Mouse (Mus musculus) heart, embryonic 10.5 days (tissue): ENCODE measurements around the gene Ppp1r35. TPM values are rescaled to one million over a fixed set of nuclear protein-coding genes. Genes with fewer than 3 reads are reported as not detected.

Source experiments
- DNase-seq: peaks from one replicate; pipeline ENCODE4 v3.0.0-alpha.2; 2017; ENCODE audit warnings: low spot score
- H3K27ac ChIP-seq: fragments of 300-500 bp; sonication (generic); 2 replicates; pipeline ENCODE4 v1.5.1; 2016; ENCODE audit warnings: mild to moderate bottlenecking
- H3K27me3 ChIP-seq: fragments of 300-500 bp; sonication (generic); 2 replicates; pipeline ENCODE4 v1.6.1; 2016; ENCODE audit warnings: mild to moderate bottlenecking; ENCODE audit not compliant: poor library complexity, insufficient read depth, severe bottlenecking
- H3K36me3 ChIP-seq: fragments of 300-500 bp; sonication (generic); 2 replicates; pipeline ENCODE4 v1.6.1; 2016; ENCODE audit warnings: mild to moderate bottlenecking, moderate library complexity
- H3K4me1 ChIP-seq: fragments of 300-500 bp; sonication (generic); 2 replicates; pipeline ENCODE4 v1.6.1; 2016; ENCODE audit warnings: mild to moderate bottlenecking
- H3K4me3 ChIP-seq: fragments of 300-500 bp; sonication (generic); 2 replicates; pipeline ENCODE4 v1.5.1; 2016; ENCODE audit warnings: mild to moderate bottlenecking, moderate library complexity
- H3K9me3 ChIP-seq: fragments of 300-500 bp; sonication (generic); 2 replicates; pipeline ENCODE4 v1.6.1; 2016; ENCODE audit warnings: mild to moderate bottlenecking, moderate library complexity
- WGBS: fragments of 180-500 bp; shearing (Covaris S2); methylation state at CpG from one replicate; pipeline ENCODE4 v1.1.7; 2016; 5-methylcytosine and 5-hydroxymethylcytosine counted together
- polyA plus RNA-seq: library from polyadenylated mRNA; unstranded; fragments of >200 nt; fragmentation: Nextera tagmentation; extraction: Ambion mirVana; gene quantifications from 2 replicates; pipeline ENCODE4 v1.2.1, GENCODE M21; 2016

The Ppp1r35 gene
- polyA plus RNA-seq, 1 experiment from 2014 or later = 49.2 TPM

- no peak overlapping the region for H3K4me3 ChIP-seq
- peaks cover 11% of the 10 kb centered on the region for H3K36me3 ChIP-seq
- DNase-seq = no peak
- H3K27me3 ChIP-seq = peaks cover 4% of the 10 kb centered on the region; the same call in 1 of the 2 replicates
- WGBS = 87% methylated on average over 2 of the region's 2 CpGs
- H3K27ac ChIP-seq = no peak overlapping the region
- H3K9me3 ChIP-seq = no peaks in the 10 kb centered on the region
- H3K4me1 ChIP-seq = peaks cover 14% of the 10 kb centered on the region
Observed at GRCm38 (mm10) chr5:137788946-137789531, 10.4 kb downstream of the Ppp1r35 start.

GRCm38 (mm10) chr5:137791553-137791952, 12.9 kb downstream of the Ppp1r35 start:
- no peaks in the 10 kb centered on the region for H3K9me3 ChIP-seq
- H3K4me1 ChIP-seq = no peaks in the 10 kb centered on the region
- no peaks in the 10 kb centered on the region for H3K36me3 ChIP-seq
- H3K27ac ChIP-seq = no peak overlapping the region
- H3K4me3 ChIP-seq = no peak overlapping the region
- DNase-seq = no peak
- peaks cover 4% of the 10 kb centered on the region; the same call in 1 of the 2 replicates for H3K27me3 ChIP-seq

- Histone ChIP-seq H3K4me3 (no peak overlapping the region), H3K36me3 (no peaks in the 10 kb centered on the region), H3K9me3 (no peaks in the 10 kb centered on the region), H3K27ac (no peak overlapping the region), H3K27me3 (no peaks in the 10 kb centered on the region), H3K4me1 (no peaks in the 10 kb centered on the region)
- WGBS = 72% methylated on average over 3 of the region's 3 CpGs
- DNase-seq = no peak
Observed at GRCm38 (mm10) chr5:137796606-137797005, 18.0 kb downstream of the Ppp1r35 start.

- no peaks in the 10 kb centered on the region for H3K4me1 ChIP-seq
- H3K36me3 ChIP-seq = no peaks in the 10 kb centered on the region
- no peaks in the 10 kb centered on the region for H3K9me3 ChIP-seq
- DNase-seq = no peak
- WGBS = 68% methylated on average over 3 of the region's 3 CpGs
- H3K27ac ChIP-seq = no peak overlapping the region
- H3K27me3 ChIP-seq = no peaks in the 10 kb centered on the region
- no peak overlapping the region for H3K4me3 ChIP-seq
Observed at GRCm38 (mm10) chr5:137800917-137801316, 22.3 kb downstream of the Ppp1r35 start.

- Histone ChIP-seq H3K9me3 (no peaks in the 10 kb centered on the region), H3K27ac (no peak overlapping the region), H3K4me3 (no peak overlapping the region), H3K27me3 (no peaks in the 10 kb centered on the region), H3K36me3 (no peaks in the 10 kb centered on the region), H3K4me1 (no peaks in the 10 kb centered on the region)
- WGBS = 50% methylated on average over 1 of the region's 1 CpGs
- DNase-seq = no peak
Observed at GRCm38 (mm10) chr5:137806158-137806557, 27.5 kb downstream of the Ppp1r35 start.

- no peak overlapping the region for H3K27ac ChIP-seq
- no peaks in the 10 kb centered on the region for H3K9me3 ChIP-seq
- H3K4me1 ChIP-seq = no peaks in the 10 kb centered on the region
- DNase-seq = no peak
- H3K4me3 ChIP-seq = no peak overlapping the region
- no peaks in the 10 kb centered on the region for H3K27me3 ChIP-seq
- 84% methylated on average over 5 of the region's 5 CpGs for WGBS
- no peaks in the 10 kb centered on the region for H3K36me3 ChIP-seq
Observed at GRCm38 (mm10) chr5:137808316-137808715, 29.7 kb downstream of the Ppp1r35 start.

GRCm38 (mm10) chr5:137817466-137818222, 39.0 kb downstream of the Ppp1r35 start:
- WGBS = 55% methylated on average over 4 of the region's 4 CpGs
- no peaks in the 10 kb centered on the region for H3K36me3 ChIP-seq
- H3K4me3 ChIP-seq = no peak overlapping the region
- H3K4me1 ChIP-seq = peaks cover 3% of the 10 kb centered on the region; the same call in 1 of the 2 replicates
- no peaks in the 10 kb centered on the region for H3K27me3 ChIP-seq
- no peak for DNase-seq
- H3K27ac ChIP-seq = 0 out of 2 replicates have a peak overlapping the region, but pooled peaks have one; percentile 22
- H3K9me3 ChIP-seq = no peaks in the 10 kb centered on the region

GRCm38 (mm10) chr5:137822126-137822525, 43.5 kb downstream of the Ppp1r35 start:
- Histone ChIP-seq H3K36me3 (no peaks in the 10 kb centered on the region), H3K27ac (no peak overlapping the region), H3K9me3 (no peaks in the 10 kb centered on the region), H3K4me3 (no peak overlapping the region), H3K4me1 (peaks cover 3% of the 10 kb centered on the region; the same call in 1 of the 2 replicates), H3K27me3 (no peaks in the 10 kb centered on the region)
- 62% methylated on average over 4 of the region's 4 CpGs for WGBS
- no peak for DNase-seq

GRCm38 (mm10) chr5:137822602-137823001, 44.0 kb downstream of the Ppp1r35 start:
- no peaks in the 10 kb centered on the region for H3K36me3 ChIP-seq
- H3K27me3 ChIP-seq = no peaks in the 10 kb centered on the region
- no peak for DNase-seq
- H3K4me1 ChIP-seq = no peaks in the 10 kb centered on the region; the same call in 1 of the 2 replicates
- H3K27ac ChIP-seq = no peak overlapping the region
- no peak overlapping the region for H3K4me3 ChIP-seq
- WGBS = 88% methylated on average over 1 of the region's 1 CpGs
- H3K9me3 ChIP-seq = no peaks in the 10 kb centered on the region

GRCm38 (mm10) chr5:137823455-137824045, 44.9 kb downstream of the Ppp1r35 start:
- Histone ChIP-seq H3K4me3 (no peak overlapping the region), H3K36me3 (no peaks in the 10 kb centered on the region), H3K27me3 (no peaks in the 10 kb centered on the region), H3K9me3 (no peaks in the 10 kb centered on the region), H3K4me1 (no peaks in the 10 kb centered on the region), H3K27ac (no peak overlapping the region)
- DNase-seq = no peak
- 87% methylated on average over 6 of the region's 6 CpGs for WGBS

- H3K27ac ChIP-seq = no peak overlapping the region
- H3K4me1 ChIP-seq = no peaks in the 10 kb centered on the region
- WGBS = 88% methylated on average over 3 of the region's 3 CpGs
- no peaks in the 10 kb centered on the region for H3K27me3 ChIP-seq
- no peaks in the 10 kb centered on the region for H3K9me3 ChIP-seq
- no peak overlapping the region for H3K4me3 ChIP-seq
- H3K36me3 ChIP-seq = no peaks in the 10 kb centered on the region
- DNase-seq = no peak
Observed at GRCm38 (mm10) chr5:137825030-137825429, 46.4 kb downstream of the Ppp1r35 start.

- no peaks in the 10 kb centered on the region for H3K36me3 ChIP-seq
- no peak overlapping the region for H3K27ac ChIP-seq
- no peaks in the 10 kb centered on the region for H3K27me3 ChIP-seq
- H3K4me1 ChIP-seq = no peaks in the 10 kb centered on the region
- 74% methylated on average over 2 of the region's 2 CpGs for WGBS
- H3K4me3 ChIP-seq = no peak overlapping the region
- DNase-seq = no peak
- H3K9me3 ChIP-seq = no peaks in the 10 kb centered on the region
Observed at GRCm38 (mm10) chr5:137825971-137826370, 47.3 kb downstream of the Ppp1r35 start.

- 34% methylated on average over 7 of the region's 7 CpGs for whole genome bisulfite sequencing
- H3K4me1 ChIP-seq = no peaks in the 10 kb centered on the region
Observed at GRCm38 (mm10) chr5:137826421-137826820, 47.8 kb downstream of the Ppp1r35 start.

More at GRCm38 (mm10) chr5:137826421-137826820, 47.8 kb downstream of the Ppp1r35 start:
- no peak overlapping the region for H3K4me3 ChIP-seq
- no peak for DNase-seq
- H3K36me3 ChIP-seq = no peaks in the 10 kb centered on the region
- H3K9me3 ChIP-seq = no peaks in the 10 kb centered on the region
- no peak overlapping the region for H3K27ac ChIP-seq
- no peaks in the 10 kb centered on the region for H3K27me3 ChIP-seq
